Mouse (Mus musculus) limb, embryonic 13.5 days (tissue): ENCODE measurements around the gene Eif4g1. TPM values are rescaled to one million over a fixed set of nuclear protein-coding genes. Genes with fewer than 3 reads are reported as not detected.
"Not testable (repeated sequence)": the region's sequence is repeated elsewhere in the genome, so short reads cannot be mapped to it uniquely, and the experiment has no call there.

ENCODE experiments used
- ATAC-seq: fragments of 200-750 bp; cut with Nextera tagmentation; 2 replicates; pipeline ENCODE4 v1.8.0; 2017; ENCODE audit warnings: low read depth, moderate number of reproducible peaks, moderate TSS enrichment; ENCODE audit not compliant: low FRiP score
- H3K27ac ChIP-seq: fragments of 300-500 bp; sonication (generic); 2 replicates; pipeline ENCODE4 v1.5.1; 2015; ENCODE audit warnings: inconsistent platforms, mild to moderate bottlenecking, moderate library complexity
- H3K27me3 ChIP-seq: fragments of 300-500 bp; sonication (generic); 2 replicates; pipeline ENCODE4 v1.6.1; 2015; ENCODE audit warnings: mild to moderate bottlenecking, inconsistent platforms
- H3K36me3 ChIP-seq: fragments of 300-500 bp; sonication (generic); 2 replicates; pipeline ENCODE4 v1.6.1; 2015; ENCODE audit warnings: inconsistent platforms, mild to moderate bottlenecking, moderate library complexity
- H3K4me1 ChIP-seq: fragments of 300-500 bp; sonication (generic); 2 replicates; pipeline ENCODE4 v1.6.1; 2015; ENCODE audit warnings: inconsistent platforms
- H3K4me2 ChIP-seq: fragments of 300-500 bp; sonication (generic); replicated peaks from 2 replicates; pipeline ENCODE4 v1.6.1; 2015; ENCODE audit warnings: inconsistent platforms, mild to moderate bottlenecking, moderate library complexity
- H3K4me3 ChIP-seq: fragments of 300-500 bp; sonication (generic); 2 replicates; pipeline ENCODE4 v1.5.1; 2015; ENCODE audit warnings: moderate library complexity, mild to moderate bottlenecking, inconsistent platforms
- H3K9ac ChIP-seq: fragments of 300-500 bp; sonication (generic); 2 replicates; pipeline ENCODE4 v1.6.1; 2015; ENCODE audit warnings: mild to moderate bottlenecking, inconsistent platforms
- H3K9me3 ChIP-seq: fragments of 300-500 bp; sonication (generic); 2 replicates; pipeline ENCODE4 v1.6.1; 2016; ENCODE audit warnings: inconsistent platforms
- WGBS: fragments of 180-500 bp; shearing (Covaris S2); methylation state at CpG from one replicate; pipeline ENCODE4 v1.1.7; 2015; 5-methylcytosine and 5-hydroxymethylcytosine counted together
- polyA plus RNA-seq: library from polyadenylated mRNA; unstranded; fragments of >200 nt; fragmentation: Nextera tagmentation; extraction: Ambion mirVana; gene quantifications from 2 replicates; pipeline ENCODE4 v1.2.1, GENCODE M21; 2015

Eif4g1 gene
- 175 and 183 TPM in 2 replicates for polyA plus RNA-seq

DNA sequence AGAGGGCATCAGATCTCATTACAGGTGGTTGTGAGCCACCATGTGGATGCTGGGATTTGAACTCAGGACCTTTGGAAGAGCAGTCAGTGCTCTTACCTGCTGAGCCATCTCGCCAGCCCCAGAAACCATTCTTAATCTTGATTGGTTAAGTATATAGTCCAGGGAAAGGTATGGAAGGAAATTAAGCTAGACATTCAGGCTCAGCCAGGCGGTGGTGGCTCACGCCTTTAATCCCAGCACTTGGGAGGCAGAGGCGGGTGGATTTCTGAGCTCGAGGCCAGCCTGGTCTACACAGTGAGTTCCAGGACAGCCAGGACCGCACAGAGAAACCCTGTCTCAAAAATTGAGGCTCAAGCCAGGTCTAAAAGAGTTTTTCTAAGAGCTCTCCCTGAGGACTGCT, at the start of gene Eif4g1:
Gene Eif4g1, plus strand, starts transcription at position 301 of the 400 bp plus-strand sequence.
- not testable (repeated sequence) for H3K4me3 ChIP-seq

DNA sequence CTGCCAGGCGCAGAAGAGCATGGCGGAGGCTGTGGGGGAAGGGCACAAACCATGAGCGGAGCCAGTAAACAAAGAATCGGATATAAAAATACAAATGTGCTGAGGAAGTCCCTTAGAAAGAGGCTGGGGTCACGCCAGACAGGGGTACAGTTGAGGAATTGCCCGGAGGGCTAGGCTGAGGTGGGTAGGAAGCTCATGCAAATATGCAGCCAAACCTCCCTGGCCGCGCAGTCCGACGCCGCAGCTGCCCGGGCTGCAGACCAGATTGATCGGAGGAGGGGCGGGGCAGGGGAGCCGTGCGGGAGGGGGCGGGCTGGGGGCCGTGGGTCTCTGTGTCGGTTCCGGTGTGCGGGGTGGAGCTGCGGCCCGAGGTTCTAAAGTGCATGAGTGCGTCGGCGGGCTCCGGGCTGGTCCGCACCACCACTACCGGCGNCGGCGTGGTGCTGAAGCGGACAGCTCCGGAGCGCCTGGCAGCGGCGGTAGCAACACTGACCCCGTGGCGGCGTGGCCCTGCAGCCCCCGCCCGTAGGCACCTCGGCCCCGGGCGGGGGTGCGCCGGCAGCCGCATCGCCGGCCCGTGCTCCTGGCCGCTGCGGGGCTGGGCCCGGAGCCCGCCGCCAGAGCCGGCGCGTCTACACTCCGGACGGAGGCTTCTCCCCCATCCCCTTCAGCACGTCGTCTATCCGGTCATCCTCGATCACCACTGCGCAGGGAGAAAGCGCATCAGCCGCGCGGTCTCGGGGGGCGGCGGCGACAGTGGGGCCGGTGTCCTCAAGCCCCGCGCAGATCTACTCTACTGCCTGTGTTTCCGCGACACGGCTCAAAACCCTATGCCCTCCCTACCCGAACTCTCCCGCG, 48.3 kb upstream of the Eif4g1 start:
- Histone ChIP-seq H3K36me3 (peaks cover 17% of the 10 kb centered on the region), H3K27me3 (peaks cover 44% of the 10 kb centered on the region), H3K9me3 (no peaks in the 10 kb centered on the region), H3K9ac (0 out of 2 replicates have a peak overlapping the region, but pooled peaks have one; percentile 2), H3K27ac (no peak overlapping the region), H3K4me2 (peak overlapping the region; percentile 99), H3K4me3 (peak overlapping the region; percentile 71), H3K4me1 (peaks cover 32% of the 10 kb centered on the region)
- ATAC-seq = peak; percentile 43; the same call in 1 of the 2 replicates
- 2% methylated on average over 75 of the region's 83 CpGs for WGBS

More for the DNA sequence above, at the start of gene Eif4g1:
- H3K4me2 ChIP-seq, H3K9me3 ChIP-seq, H3K9ac ChIP-seq, H3K27ac ChIP-seq, H3K4me1 ChIP-seq, ATAC-seq, H3K27me3 ChIP-seq: not testable (repeated sequence)
- H3K36me3 ChIP-seq = peaks cover 18% of the 10 kb centered on the region
- 96% methylated on average over 4 of the region's 6 CpGs for WGBS

DNA sequence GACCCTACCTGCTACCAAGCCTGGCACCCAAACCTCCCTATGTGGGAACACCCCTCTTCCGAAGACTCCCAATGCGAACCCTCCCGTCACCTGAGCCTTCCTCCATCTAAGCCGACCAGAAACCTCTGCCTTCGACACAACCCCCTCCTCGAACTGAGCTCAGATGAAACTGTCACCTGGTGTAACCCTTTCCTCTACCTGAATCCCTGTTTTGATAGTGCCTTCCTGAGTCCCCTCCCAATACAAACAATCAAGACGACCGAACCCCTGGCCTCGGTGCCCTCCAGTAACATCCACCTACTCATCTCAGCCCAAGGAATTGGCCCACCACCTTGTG, 47.7 kb upstream of the Eif4g1 start:
- ATAC-seq = no peak
- Histone ChIP-seq H3K4me3 (peak overlapping the region; percentile 71), H3K9ac (no peak overlapping the region), H3K4me2 (peak overlapping the region; percentile 99), H3K9me3 (no peaks in the 10 kb centered on the region), H3K27ac (no peak overlapping the region), H3K4me1 (peaks cover 32% of the 10 kb centered on the region), H3K36me3 (peaks cover 17% of the 10 kb centered on the region), H3K27me3 (peaks cover 46% of the 10 kb centered on the region)
- under 1% methylated on average over 9 of the region's 9 CpGs for WGBS

DNA sequence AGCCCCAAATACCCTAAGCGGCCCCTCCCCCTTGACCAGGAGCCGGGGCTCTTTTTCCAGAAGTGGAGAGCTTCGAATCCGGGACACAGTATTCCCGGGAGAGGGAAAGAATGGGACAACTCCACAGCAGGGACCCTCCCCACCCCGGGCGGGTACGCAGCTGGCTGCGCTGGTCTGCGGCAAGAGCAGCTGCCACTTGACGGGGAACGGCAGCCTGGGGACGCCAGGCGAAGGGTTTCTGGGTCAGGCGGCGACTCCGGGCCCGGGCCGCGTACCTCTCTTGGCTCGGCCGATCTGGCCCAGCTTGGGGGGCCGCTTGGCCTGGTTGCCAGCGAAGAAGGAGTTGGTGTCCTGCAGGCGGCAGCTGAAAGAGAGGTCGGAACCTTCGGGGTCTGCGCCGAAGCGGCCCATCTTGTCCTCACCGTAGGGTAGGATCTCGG, 47.3 kb upstream of the Eif4g1 start:
- H3K36me3 ChIP-seq = peaks cover 17% of the 10 kb centered on the region
- no peaks in the 10 kb centered on the region for H3K9me3 ChIP-seq
- H3K27me3 ChIP-seq = peaks cover 49% of the 10 kb centered on the region
- H3K4me1 ChIP-seq = peaks cover 32% of the 10 kb centered on the region
- peak; percentile 1; the same call in 1 of the 2 replicates for ATAC-seq
- WGBS = under 1% methylated on average over 32 of the region's 32 CpGs
- peak overlapping the region; percentile 75 for H3K9ac ChIP-seq
- peak overlapping the region; percentile 99 for H3K4me2 ChIP-seq
- H3K4me3 ChIP-seq = peak overlapping the region; percentile 71
- H3K27ac ChIP-seq = no peak overlapping the region

DNA sequence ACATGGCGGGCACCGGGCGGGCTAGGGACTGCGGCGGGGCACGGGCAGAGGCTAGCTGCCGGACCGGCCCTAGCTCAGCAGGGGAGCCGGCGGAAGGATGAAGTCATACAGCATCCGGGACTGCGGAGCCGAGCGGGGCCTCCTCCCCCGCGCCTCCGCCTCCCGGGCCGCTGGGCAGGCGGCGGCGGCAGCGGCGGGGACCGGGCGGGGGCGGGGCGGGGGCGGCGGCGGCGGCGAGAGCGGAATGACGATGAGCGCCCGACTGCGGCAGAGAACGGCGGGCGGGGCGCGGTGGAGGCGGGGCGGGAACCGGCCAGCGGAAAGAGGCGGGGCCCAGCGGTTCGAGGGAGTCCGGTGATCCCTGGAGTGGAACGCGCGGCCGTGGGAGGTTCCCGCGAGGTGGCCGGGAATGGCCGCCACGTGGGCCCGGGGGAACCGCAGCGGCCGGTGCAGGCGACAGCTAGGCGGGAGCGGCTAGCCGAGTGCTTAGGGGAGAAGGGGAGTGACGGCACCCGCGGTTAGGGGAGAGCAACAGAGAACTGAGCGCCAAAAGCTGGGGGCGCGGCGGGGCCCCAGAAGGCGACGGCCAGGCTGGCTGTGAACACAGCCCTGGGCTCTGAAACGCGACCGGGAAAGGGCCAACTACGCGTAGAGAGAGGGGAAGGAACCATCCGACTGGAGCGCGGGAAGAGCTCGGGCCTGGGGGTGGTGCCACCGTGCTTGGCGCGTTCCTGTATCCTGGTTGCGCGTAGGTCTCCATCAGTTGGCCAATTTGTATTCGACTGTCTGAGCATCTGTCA, 46.7 kb upstream of the Eif4g1 start, which contains the start of gene Camk2n2:
Gene Camk2n2, minus strand, starts transcription at position 97 of the 800 bp plus-strand sequence.
- peak within 1 kb of the TSS; percentile 75 for H3K9ac ChIP-seq
- no peaks in the 10 kb centered on the region for H3K9me3 ChIP-seq
- ATAC-seq = peak; percentile 53
- peaks cover 49% of the 10 kb centered on the region for H3K27me3 ChIP-seq
- under 1% methylated on average over 66 of the region's 92 CpGs for WGBS
- H3K4me3 ChIP-seq = peak within 1 kb of the TSS; percentile 71
- H3K4me2 ChIP-seq = peak within 1 kb of the TSS; percentile 99
- peaks cover 12% of the 10 kb centered on the region for H3K36me3 ChIP-seq
- H3K4me1 ChIP-seq = peaks cover 32% of the 10 kb centered on the region
- H3K27ac ChIP-seq = no peak within 1 kb of the TSS

DNA sequence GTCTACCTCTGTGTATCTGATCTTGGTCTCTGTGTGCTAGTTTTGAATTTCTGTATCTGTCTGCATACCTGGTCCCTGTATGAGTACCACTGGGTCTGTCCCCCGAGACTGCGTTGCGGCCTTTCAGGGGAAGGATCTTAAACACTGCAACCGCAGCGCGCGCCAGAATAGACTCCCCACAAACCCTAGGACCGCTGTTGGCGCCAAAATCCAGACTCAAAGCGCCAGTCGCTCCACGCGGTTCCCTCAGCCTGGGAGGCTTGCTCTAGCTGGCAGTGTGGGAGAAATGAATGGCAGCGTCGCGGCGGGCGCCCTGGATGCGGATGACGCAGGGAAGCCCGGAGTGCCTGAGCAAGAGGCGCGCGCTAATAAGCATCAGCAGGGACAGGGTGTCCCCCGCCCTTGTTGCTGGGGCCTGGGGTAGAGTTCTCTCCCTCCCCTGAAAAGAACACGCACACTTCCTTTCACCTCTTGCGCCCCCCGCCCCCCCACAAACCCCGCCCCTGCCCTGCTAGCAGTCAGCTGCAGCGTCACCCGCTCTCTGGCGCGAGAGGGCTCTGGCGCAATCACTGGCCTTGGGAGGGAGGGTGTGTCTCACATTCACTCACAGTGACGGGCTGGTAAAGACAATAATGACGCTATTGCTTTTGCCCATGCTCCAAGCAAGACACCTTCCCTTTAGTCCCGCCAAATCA, 46.0 kb upstream of the Eif4g1 start:
- under 1% methylated on average over 37 of the region's 37 CpGs for WGBS
- H3K4me2 ChIP-seq = peak overlapping the region; percentile 99
- peak; percentile 45 for ATAC-seq
- H3K4me1 ChIP-seq = peaks cover 32% of the 10 kb centered on the region
- H3K27me3 ChIP-seq = peaks cover 49% of the 10 kb centered on the region
- peak overlapping the region; percentile 71 for H3K4me3 ChIP-seq
- no peaks in the 10 kb centered on the region for H3K9me3 ChIP-seq
- no peak overlapping the region for H3K27ac ChIP-seq
- peak overlapping the region; percentile 75 for H3K9ac ChIP-seq
- peaks cover 12% of the 10 kb centered on the region for H3K36me3 ChIP-seq

DNA sequence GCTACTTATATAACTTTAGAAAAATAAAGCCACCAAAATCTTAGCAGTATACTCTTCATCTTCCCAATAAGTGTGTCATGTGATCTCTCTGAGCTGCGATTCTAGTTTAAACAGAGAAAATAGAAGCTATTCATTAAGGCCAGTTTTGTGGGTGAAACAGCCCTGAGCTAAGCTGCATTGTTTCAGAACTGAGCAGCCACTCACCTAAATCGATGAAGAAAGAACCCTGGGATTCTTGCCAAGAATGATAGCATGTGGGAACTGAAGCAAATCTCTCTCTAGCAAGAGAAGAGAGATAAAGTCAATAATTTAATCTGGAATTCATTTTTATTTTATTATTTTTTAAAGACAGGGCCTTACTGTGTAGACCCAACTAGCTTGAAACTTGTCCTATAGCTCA, 44.9 kb upstream of the Eif4g1 start:
- Histone ChIP-seq H3K4me2 (no peak overlapping the region; the same call in 1 of the 2 replicates), H3K4me1 (peaks cover 32% of the 10 kb centered on the region), H3K36me3 (peaks cover 4% of the 10 kb centered on the region), H3K9ac (no peak overlapping the region), H3K9me3 (no peaks in the 10 kb centered on the region), H3K27me3 (peaks cover 41% of the 10 kb centered on the region), H3K27ac (no peak overlapping the region), H3K4me3 (no peak overlapping the region)
- ATAC-seq = no peak
- WGBS = 65% methylated on average over 2 of the region's 2 CpGs

DNA sequence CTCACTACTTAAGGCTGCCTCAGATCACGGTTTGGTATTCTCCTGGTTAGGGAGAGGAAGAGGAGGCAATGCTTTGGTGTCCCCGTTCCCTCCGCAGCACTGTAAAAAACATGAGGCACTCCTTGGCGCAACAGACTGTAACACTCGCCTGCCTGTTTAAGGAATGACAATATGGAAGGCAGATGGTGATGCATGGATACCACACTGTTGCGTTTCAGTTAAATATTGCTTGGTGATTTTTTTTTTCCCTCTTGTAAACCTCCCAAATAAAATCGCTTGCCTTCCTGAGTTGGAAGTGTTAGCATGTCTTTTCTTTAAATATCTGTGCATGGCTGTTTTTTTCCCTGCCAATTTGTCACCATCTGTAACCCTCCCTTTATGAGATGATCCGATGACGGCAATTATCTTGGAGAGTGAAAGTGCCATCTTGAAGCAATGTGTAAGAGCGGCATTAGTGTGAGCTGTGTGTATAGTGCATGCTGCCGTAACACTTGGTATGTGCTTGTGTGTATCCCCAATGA, 39.2 kb upstream of the Eif4g1 start:
- Histone ChIP-seq H3K4me2 (peak overlapping the region; percentile 86), H3K9me3 (no peaks in the 10 kb centered on the region), H3K27me3 (peaks cover 25% of the 10 kb centered on the region), H3K9ac (no peak overlapping the region), H3K4me3 (peak overlapping the region; percentile 58), H3K4me1 (peaks cover 13% of the 10 kb centered on the region), H3K27ac (no peak overlapping the region), H3K36me3 (no peaks in the 10 kb centered on the region)
- no peak for ATAC-seq
- WGBS = 44% methylated on average over 11 of the region's 11 CpGs

DNA sequence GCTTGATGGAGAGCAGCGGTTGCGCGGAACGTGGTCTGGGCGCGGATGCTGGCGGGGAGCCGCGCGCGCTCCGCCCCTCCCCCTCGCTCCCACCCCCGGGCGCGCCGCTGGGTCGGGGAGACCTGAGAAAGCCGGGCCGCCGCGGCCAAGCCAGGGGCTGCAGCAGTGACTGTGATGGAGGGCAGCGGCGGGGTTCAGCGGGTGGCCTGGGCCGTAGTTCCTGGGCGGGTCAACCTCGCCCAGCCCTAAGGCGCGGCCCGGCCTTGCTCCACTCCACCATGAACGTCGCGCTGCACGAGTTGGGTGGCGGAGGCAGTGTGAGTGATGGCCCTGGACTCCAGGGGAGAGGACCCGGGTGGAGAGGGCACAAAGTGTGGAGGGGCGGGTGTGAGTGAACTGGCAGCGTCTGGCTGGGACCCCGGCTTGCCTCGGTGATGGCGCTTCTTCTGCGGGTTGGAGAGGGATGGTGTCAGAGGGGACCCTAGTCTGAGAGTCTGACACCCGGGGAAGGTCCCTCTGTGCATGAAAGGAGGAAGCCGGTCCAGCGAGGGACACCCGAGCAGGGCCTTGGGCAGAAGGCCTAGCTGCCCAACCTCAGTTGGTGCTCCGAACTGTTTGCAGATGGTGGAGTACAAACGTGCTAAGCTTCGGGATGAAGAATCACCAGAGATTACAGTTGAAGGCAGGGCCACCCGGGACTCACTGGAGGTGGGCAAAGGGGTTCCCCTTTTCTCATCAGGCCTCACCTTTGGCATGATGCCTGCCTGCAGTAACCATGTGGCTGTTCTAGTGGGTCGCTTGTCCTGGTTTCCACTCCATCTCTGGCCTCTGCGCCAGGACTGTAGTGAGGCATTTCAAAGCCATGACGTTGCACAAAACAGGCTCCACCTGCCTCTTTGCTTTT, 38.1 kb upstream of the Eif4g1 start, which contains the start of gene Ece2:
Gene Ece2, plus strand, starts transcription at position 98 of the 904 bp plus-strand sequence.
- peak within 1 kb of the TSS; percentile 58 for H3K4me3 ChIP-seq
- H3K36me3 ChIP-seq = no peaks in the 10 kb centered on the region
- H3K27me3 ChIP-seq = peaks cover 25% of the 10 kb centered on the region
- 7% methylated on average over 54 of the region's 54 CpGs for WGBS
- no peaks in the 10 kb centered on the region for H3K9me3 ChIP-seq
- peak within 1 kb of the TSS; percentile 71 for H3K9ac ChIP-seq
- peak within 1 kb of the TSS; percentile 86 for H3K4me2 ChIP-seq
- H3K27ac ChIP-seq = no peak within 1 kb of the TSS
- H3K4me1 ChIP-seq = peaks cover 13% of the 10 kb centered on the region
- ATAC-seq = peak; percentile 69; the same call in 1 of the 2 replicates

DNA sequence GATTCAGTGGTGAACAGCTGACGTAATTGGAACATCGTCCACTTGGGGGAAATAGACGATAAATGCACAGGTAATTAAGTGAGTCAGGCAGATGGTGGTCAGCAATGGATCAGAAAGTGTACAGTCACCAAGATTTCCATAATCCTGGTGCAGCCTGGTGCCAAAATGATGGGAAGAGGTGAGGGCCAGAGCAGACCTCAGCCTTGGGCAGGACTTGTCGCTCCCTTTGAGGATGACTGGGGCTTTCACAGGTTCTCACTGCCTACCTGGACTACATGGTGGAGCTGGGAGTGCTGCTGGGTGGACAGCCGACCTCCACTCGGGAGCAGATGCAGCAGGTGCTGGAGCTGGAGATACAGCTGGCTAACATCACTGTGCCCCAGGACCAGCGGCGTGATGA, 30.7 kb upstream of the Eif4g1 start:
- Histone ChIP-seq H3K9me3 (no peaks in the 10 kb centered on the region), H3K4me2 (no peak overlapping the region), H3K4me1 (no peaks in the 10 kb centered on the region), H3K9ac (no peak overlapping the region), H3K36me3 (no peaks in the 10 kb centered on the region), H3K4me3 (no peak overlapping the region), H3K27me3 (no peaks in the 10 kb centered on the region), H3K27ac (no peak overlapping the region)
- 76% methylated on average over 8 of the region's 8 CpGs for WGBS
- ATAC-seq = no peak
